Comparison of ENCODE assay signal across 26 mouse cellular contexts in the genomic region with DNA sequence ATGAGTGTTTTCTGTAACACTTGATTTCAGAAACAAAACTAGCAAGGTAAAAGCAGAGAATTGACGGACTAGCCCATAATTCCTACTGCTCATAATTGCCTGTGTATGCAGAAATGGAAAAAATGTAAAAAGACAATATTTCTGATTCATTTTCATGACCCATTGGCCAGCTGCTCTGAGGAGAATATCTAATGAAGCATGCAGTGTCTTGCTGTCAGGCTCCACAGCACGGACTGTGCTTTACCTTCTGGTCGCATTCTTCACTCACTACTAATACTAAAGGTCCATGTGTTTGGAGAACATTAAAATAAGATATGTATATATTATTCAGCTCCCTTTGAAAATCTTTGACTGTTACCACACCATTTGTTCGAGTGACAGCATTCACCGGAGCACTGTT. TPM values are rescaled to one million over a fixed set of nuclear protein-coding genes. Genes with fewer than 3 reads are reported as not detected.
DNase-seq lines count a peak whose midpoint lies in the region; ATAC-seq and TF ChIP-seq lines count a peak whose summit lies in the region.
"Had no signal": no experiment of that assay in that cellular context is flagged by ENCODE, and none has a peak within 500 bp of the region (broad histone marks: within the 10 kb centered on the region; RNA-seq: fewer than 3 reads in every experiment).

No protein-coding gene starts in this region.

- H3K27me3 ChIP-seq in midbrain, embryonic 11.5 days (ENCODE audit: control insufficient read depth, insufficient read depth, low read length), result no peaks in the 10 kb centered on the region
- no peaks in the 10 kb centered on the region for H3K27me3 ChIP-seq in midbrain, embryonic 15.5 days (replicated peaks)
- H3K27me3 ChIP-seq: CH12.LX; embryonic facial prominence, embryonic 12.5 days; embryonic facial prominence, embryonic 15.5 days; hindbrain, embryonic 13.5 days; Patski had no signal

- H3K27ac ChIP-seq in midbrain, embryonic 11.5 days (ENCODE audit: low read depth, low read length), result no peak overlapping the region
- no peak overlapping the region for H3K27ac ChIP-seq in midbrain, embryonic 15.5 days
- H3K27ac ChIP-seq: embryonic facial prominence, embryonic 12.5 days; embryonic facial prominence, embryonic 15.5 days; gastrocnemius, adult 2 months; hindbrain, embryonic 13.5 days had no signal

- no peak overlapping the region for H3K4me3 ChIP-seq in midbrain, embryonic 11.5 days (ENCODE audit: low read depth, low read length)
- H3K4me3 ChIP-seq in midbrain, embryonic 15.5 days, result no peak overlapping the region
- H3K4me3 ChIP-seq: embryonic facial prominence, embryonic 12.5 days; embryonic facial prominence, embryonic 15.5 days; gastrocnemius, adult 2 months; hindbrain, embryonic 13.5 days had no signal

- 80% methylated on average over 5 of the region's 5 CpGs for WGBS in midbrain, embryonic 11.5 days
- 69% methylated on average over 5 of the region's 5 CpGs for WGBS in midbrain, embryonic 15.5 days

- no peak for TF ChIP-seq POLR2A in brain, embryonic 14.5 days (IDR thresholded peaks at IDR 0.05; ENCODE audit: borderline replicate concordance, extremely low read depth, insufficient read depth, insufficient read length, poor library complexity, severe bottlenecking)

- H3K9ac ChIP-seq in midbrain, embryonic 11.5 days (ENCODE audit: low read length), result no peak overlapping the region
- no peak overlapping the region for H3K9ac ChIP-seq in midbrain, embryonic 15.5 days
- H3K9ac ChIP-seq: embryonic facial prominence, embryonic 12.5 days; embryonic facial prominence, embryonic 15.5 days; forebrain, postnatal 0 days; hindbrain, embryonic 13.5 days had no signal

- peak; percentile 43 to 59 for DNase-seq in cerebellum, postnatal 14 days
- DNase-seq in cerebellum, adult 11 months, result no peak
- peak; percentile 26 for DNase-seq in midbrain, embryonic 11.5 days (ENCODE audit: low spot score, missing footprints)
- peak; percentile 11 for DNase-seq in brain, embryonic 14.5 days (ENCODE audit: low read depth)
- DNase-seq in c-Kit-positive CD71-positive TER-119-positive erythroid progenitor cells, embryonic 14.5 days (ENCODE audit: low spot score), result no peak
- no peak for DNase-seq in thymus, postnatal 14 days
- DNase-seq: adrenal gland, postnatal 10 days; adrenal gland, postnatal 36 days; B cell, adult 2 months; cerebellum, adult 8-10 months; forebrain, postnatal 0 days; gastrocnemius, adult 2 months; gastrocnemius, postnatal 14 days; heart, adult 11 months had no signal

- no peaks in the 10 kb centered on the region for H3K36me3 ChIP-seq in midbrain, embryonic 11.5 days (ENCODE audit: control insufficient read depth, insufficient read depth, low read length)
- H3K36me3 ChIP-seq in midbrain, embryonic 15.5 days (replicated peaks), result no peaks in the 10 kb centered on the region
- H3K36me3 ChIP-seq: embryonic facial prominence, embryonic 12.5 days; embryonic facial prominence, embryonic 15.5 days; G1E; hindbrain, embryonic 13.5 days had no signal

- no peak for ATAC-seq in midbrain, embryonic 11.5 days (ENCODE audit: low FRiP score)
- no peak for ATAC-seq in midbrain, embryonic 15.5 days (replicated peaks)
- ATAC-seq: forebrain, embryonic 14.5 days; forebrain, postnatal 0 days; hindbrain, embryonic 16.5 days; inflammation-experienced regulatory T-cells, adult 6 months; Patski had no signal

- no peaks in the 10 kb centered on the region for H3K4me1 ChIP-seq in midbrain, embryonic 11.5 days (ENCODE audit: control insufficient read depth, insufficient read depth, low read length)
- H3K4me1 ChIP-seq in midbrain, embryonic 15.5 days, result no peaks in the 10 kb centered on the region
- H3K4me1 ChIP-seq: embryonic facial prominence, embryonic 12.5 days; embryonic facial prominence, embryonic 15.5 days; hindbrain, embryonic 13.5 days had no signal

- H3K9me3 ChIP-seq in midbrain, embryonic 11.5 days (ENCODE audit: control insufficient read depth, low read length), result no peaks in the 10 kb centered on the region
- H3K9me3 ChIP-seq in midbrain, embryonic 15.5 days, result no peaks in the 10 kb centered on the region
- H3K9me3 ChIP-seq: embryonic facial prominence, embryonic 12.5 days; embryonic facial prominence, embryonic 15.5 days; G1E; hindbrain, embryonic 13.5 days had no signal

- no peak for TF ChIP-seq CTCF in brain, embryonic 14.5 days (IDR thresholded peaks at IDR 0.05; ENCODE audit: borderline replicate concordance, extremely low read depth, insufficient read depth, insufficient read length)

- no peak overlapping the region for H3K4me2 ChIP-seq in midbrain, embryonic 11.5 days
- no peak overlapping the region for H3K4me2 ChIP-seq in midbrain, embryonic 15.5 days
- H3K4me2 ChIP-seq: embryonic facial prominence, embryonic 12.5 days; embryonic facial prominence, embryonic 15.5 days; heart, embryonic 11.5 days; hindbrain, embryonic 13.5 days had no signal

RNA-seq across cellular contexts. Expression of a gene that starts 49.5 kb away (rescaled TPM):
- 0.27 and 0.30 TPM in 2 replicates for polyA plus RNA-seq in midbrain, embryonic 11.5 days (2014; fragmentation: Nextera tagmentation; extraction: Ambion mirVana)
- 6.3 and 8.1 TPM in 2 replicates for polyA plus RNA-seq in midbrain, embryonic 15.5 days (2015; fragmentation: Nextera tagmentation; extraction: Ambion mirVana)
- 3.5 and 6.3 TPM in 2 replicates for polyA plus RNA-seq in brain, embryonic 14.5 days (2012; rRNA removed)
- polyA plus RNA-seq: G1E; heart, postnatal 0 days; inflammation-experienced regulatory T-cells, adult 6 months; Patski had no signal

Comparison
In these comparisons a context has a peak if more than half of its experiments do, and no peak if none do; other contexts are left out.
1. DNase-seq: peak in cerebellum, postnatal 14 days (2 of 2), midbrain, embryonic 11.5 days (single experiment) and brain, embryonic 14.5 days (single experiment); none in cerebellum, adult 11 months (single experiment), c-Kit-positive CD71-positive TER-119-positive erythroid progenitor cells, embryonic 14.5 days (single experiment) and thymus, postnatal 14 days (single experiment).